Mouse (Mus musculus) embryonic fibroblast, embryonic 13.5 days (primary cell): ENCODE results near the gene Olfr130. TPM values are rescaled to one million over a fixed set of nuclear protein-coding genes. Genes with fewer than 3 reads are reported as not detected.

ENCODE experiments used
- H3K27ac ChIP-seq: 2 replicates; pipeline ENCODE4 v1.5.1; 2012; ENCODE audit warnings: low read length, control low read depth, inconsistent platforms; ENCODE audit not compliant: insufficient read depth
- H3K4me1 ChIP-seq: 2 replicates; pipeline ENCODE4 v1.6.1; 2011; ENCODE audit warnings: low read length; ENCODE audit not compliant: control insufficient read depth, insufficient read depth
- H3K4me3 ChIP-seq: 2 replicates; pipeline ENCODE4 v1.5.1; 2011; ENCODE audit warnings: mild to moderate bottlenecking, control low read depth, low read length; ENCODE audit not compliant: insufficient read depth
- CTCF ChIP-seq: IDR thresholded peaks from 2 replicates; pipeline ENCODE4 v1.5.1; 2011; ENCODE audit warnings: mild to moderate bottlenecking, control low read depth, low read length, moderate library complexity, borderline replicate concordance; ENCODE audit not compliant: insufficient read depth
- POLR2A ChIP-seq: IDR thresholded peaks from 2 replicates; pipeline ENCODE4 v1.6.1; 2011; ENCODE audit warnings: low read depth, mild to moderate bottlenecking, control low read depth, low read length, moderate library complexity
- polyA plus RNA-seq: library from polyadenylated mRNA; stranded (reverse); fragments of >200 nt; gene quantifications from 2 replicates; pipeline ENCODE4 v1.2.4, GENCODE M21; 2011; ENCODE audit warnings: low read depth; ENCODE audit not compliant: missing spikeins, insufficient read length

The Olfr130 gene
- polyA plus RNA-seq: not detected in 2 replicates

GRCm38 (mm10) chr17:38063621-38064020, at the start of gene Olfr130:
Gene Olfr130 (plus strand): TSS chr17:38063921.
- no peak within 1 kb of the TSS for H3K27ac ChIP-seq
- H3K4me3 ChIP-seq: no peak within 1 kb of the TSS
- no peak for TF ChIP-seq POLR2A
- no peak for TF ChIP-seq CTCF
- H3K4me1 ChIP-seq: no peaks in the 10 kb centered on the region

- H3K4me3 ChIP-seq: no peak overlapping the region
- H3K27ac ChIP-seq: no peak overlapping the region
- H3K4me1 ChIP-seq: no peaks in the 10 kb centered on the region
- TF ChIP-seq POLR2A: no peak
- no peak for TF ChIP-seq CTCF
Observed at GRCm38 (mm10) chr17:38016341-38016740, 47.4 kb upstream of the Olfr130 start.

GRCm38 (mm10) chr17:38026297-38026696, 37.4 kb upstream of the Olfr130 start:
- Histone ChIP-seq H3K27ac (no peak overlapping the region), H3K4me3 (no peak overlapping the region), H3K4me1 (no peaks in the 10 kb centered on the region)
- TF ChIP-seq CTCF: no peak
- no peak for TF ChIP-seq POLR2A

GRCm38 (mm10) chr17:38059979-38060378, 3.7 kb upstream of the Olfr130 start, which contains the start of gene Olfr129:
Gene Olfr129 (minus strand): TSS chr17:38060079.
- no peak within 1 kb of the TSS for H3K27ac ChIP-seq
- no peak within 1 kb of the TSS for H3K4me3 ChIP-seq
- TF ChIP-seq CTCF (no peak), POLR2A (no peak)
- no peaks in the 10 kb centered on the region for H3K4me1 ChIP-seq

- H3K4me3 ChIP-seq: no peak overlapping the region
- no peaks in the 10 kb centered on the region for H3K4me1 ChIP-seq
- H3K27ac ChIP-seq: no peak overlapping the region
- TF ChIP-seq CTCF: no peak
- TF ChIP-seq POLR2A: no peak
Observed at GRCm38 (mm10) chr17:38082364-38082763, 18.6 kb downstream of the Olfr130 start.

- Histone ChIP-seq H3K27ac (no peak within 1 kb of the TSS), H3K4me1 (no peaks in the 10 kb centered on the region), H3K4me3 (no peak within 1 kb of the TSS)
- TF ChIP-seq POLR2A (no peak), CTCF (no peak)
Observed at GRCm38 (mm10) chr17:38088593-38088992, 24.9 kb downstream of the Olfr130 start, which contains the start of gene Olfr131. Gene Olfr131 (minus strand): TSS chr17:38088693.

Other genes with a start within 250 kb of the Olfr130 start
- not detected in 2 replicates for gene Olfr125, start 231.0 kb upstream of the Olfr130 start, polyA plus RNA-seq
- gene Olfr126, start 216.4 kb upstream of the Olfr130 start, polyA plus RNA-seq: not detected in 2 replicates
- gene Olfr127, start 163.5 kb upstream of the Olfr130 start, polyA plus RNA-seq: not detected in 2 replicates
- not detected in 2 replicates for gene Olfr128, start 143.4 kb upstream of the Olfr130 start, polyA plus RNA-seq
- not detected in 2 replicates for gene Olfr761, start 110.8 kb upstream of the Olfr130 start, polyA plus RNA-seq
- gene Olfr129, start 3.8 kb upstream of the Olfr130 start, polyA plus RNA-seq: 0.16 TPM in 1 of 2 replicates, not detected in the other
- not detected in 2 replicates for gene Olfr131, start 24.8 kb downstream of the Olfr130 start, polyA plus RNA-seq
- not detected in 2 replicates for gene Olfr132, start 70.6 kb downstream of the Olfr130 start, polyA plus RNA-seq
- gene Olfr133, start 81.4 kb downstream of the Olfr130 start, polyA plus RNA-seq: not detected in 2 replicates
- gene Olfr134, start 107.5 kb downstream of the Olfr130 start, polyA plus RNA-seq: not detected in 2 replicates
- gene Olfr135, start 140.4 kb downstream of the Olfr130 start, polyA plus RNA-seq: not detected in 2 replicates
- not detected in 2 replicates for gene Olfr138, start 197.1 kb downstream of the Olfr130 start, polyA plus RNA-seq
- not detected in 2 replicates for gene Olfr137, start 243.6 kb downstream of the Olfr130 start, polyA plus RNA-seq